Mouse (Mus musculus): ENCODE measurements around the gene Olfr649.

GRCm38 (mm10) chr7:104240857-104241256 lies 45.1 kb upstream of the Olfr649 start:
- TF ChIP-seq CTCF (IDR thresholded peaks at IDR 0.05; ENCODE audit: low read depth) (no peak), EP300 (IDR thresholded peaks at IDR 0.05; ENCODE audit: low read depth) (no peak)

Measured in liver, embryonic 14.5 days (tissue).